Mouse (Mus musculus) olfactory bulb, adult 2 months (tissue): ENCODE measurements around the gene Snx17. TPM values are rescaled to one million over a fixed set of nuclear protein-coding genes. Genes with fewer than 3 reads are reported as not detected.

Experiments used
- H3K27ac ChIP-seq: fragments of 200-500 bp; 2 replicates; pipeline ENCODE4 v1.5.1; 2012; ENCODE audit warnings: low read depth, low read length; ENCODE audit not compliant: insufficient read depth
- H3K4me1 ChIP-seq: fragments of 200-500 bp; 2 replicates; pipeline ENCODE4 v1.6.1; 2012; ENCODE audit warnings: low read length; ENCODE audit not compliant: control insufficient read depth, insufficient read depth
- H3K4me3 ChIP-seq: fragments of 200-500 bp; 2 replicates; pipeline ENCODE4 v1.5.1; 2012; ENCODE audit warnings: mild to moderate bottlenecking, low read depth, low read length, moderate library complexity; ENCODE audit not compliant: insufficient read depth
- CTCF ChIP-seq: fragments of 200-500 bp; IDR thresholded peaks from 2 replicates; pipeline ENCODE4 v1.5.1; 2012; ENCODE audit warnings: low read depth, mild to moderate bottlenecking, low read length, moderate library complexity; ENCODE audit not compliant: insufficient read depth
- POLR2A ChIP-seq: fragments of 200-500 bp; IDR thresholded peaks from 2 replicates; pipeline ENCODE4 v1.6.1; 2012; ENCODE audit warnings: mild to moderate bottlenecking, low read depth, low read length, moderate library complexity; ENCODE audit not compliant: insufficient read depth
- WGBS: fragments of 180-500 bp; shearing (Covaris S2); methylation state at CpG from one replicate; pipeline ENCODE4 v1.1.7; 2018; 5-methylcytosine and 5-hydroxymethylcytosine counted together
- polyA plus RNA-seq: library from polyadenylated mRNA; stranded (reverse); fragments of >200 nt; gene quantifications from 2 replicates; pipeline ENCODE4 v1.2.4, GENCODE M21; 2012; ENCODE audit warnings: low replicate concordance; ENCODE audit not compliant: missing spikeins, insufficient read depth, insufficient read length

Gene Snx17
- polyA plus RNA-seq, 1 experiment, result not detected

- H3K4me3 ChIP-seq, result peak within 1 kb of the TSS; percentile 70
- H3K4me1 ChIP-seq, result 0 out of 2 replicates have a peak, but pooled peaks cover 3% of the 10 kb centered on the region
- TF ChIP-seq CTCF (no peak), POLR2A (peak; percentile 75; the same call in 1 of the 2 replicates)
- H3K27ac ChIP-seq, result peak within 1 kb of the TSS; percentile 88
- under 1% methylated on average over 59 of the region's 59 CpGs for WGBS
Observed at GRCm38 (mm10) chr5:31179766-31180630, 13.0 kb upstream of the Snx17 start, which contains the start of the genes Gm29609 and Gtf3c2. Gene Gm29609, minus strand, starts transcription at chr5:31179911. Gene Gtf3c2, minus strand, starts transcription at chr5:31180144.

- no peak overlapping the region for H3K4me3 ChIP-seq
- TF ChIP-seq CTCF (no peak), POLR2A (no peak)
- H3K4me1 ChIP-seq, result 0 out of 2 replicates have a peak, but pooled peaks cover 3% of the 10 kb centered on the region
- H3K27ac ChIP-seq, result no peak overlapping the region
- WGBS, result 94% methylated on average over 9 of the region's 9 CpGs
Observed at GRCm38 (mm10) chr5:31181183-31181770, 11.8 kb upstream of the Snx17 start.

- Histone ChIP-seq H3K4me1 (0 out of 2 replicates have a peak, but pooled peaks cover 3% of the 10 kb centered on the region), H3K27ac (no peak overlapping the region), H3K4me3 (no peak overlapping the region)
- TF ChIP-seq CTCF, result no peak
- TF ChIP-seq POLR2A, result no peak
- WGBS, result 61% methylated on average over 4 of the region's 4 CpGs
Observed at GRCm38 (mm10) chr5:31183678-31184077, 9.3 kb upstream of the Snx17 start.

DNA sequence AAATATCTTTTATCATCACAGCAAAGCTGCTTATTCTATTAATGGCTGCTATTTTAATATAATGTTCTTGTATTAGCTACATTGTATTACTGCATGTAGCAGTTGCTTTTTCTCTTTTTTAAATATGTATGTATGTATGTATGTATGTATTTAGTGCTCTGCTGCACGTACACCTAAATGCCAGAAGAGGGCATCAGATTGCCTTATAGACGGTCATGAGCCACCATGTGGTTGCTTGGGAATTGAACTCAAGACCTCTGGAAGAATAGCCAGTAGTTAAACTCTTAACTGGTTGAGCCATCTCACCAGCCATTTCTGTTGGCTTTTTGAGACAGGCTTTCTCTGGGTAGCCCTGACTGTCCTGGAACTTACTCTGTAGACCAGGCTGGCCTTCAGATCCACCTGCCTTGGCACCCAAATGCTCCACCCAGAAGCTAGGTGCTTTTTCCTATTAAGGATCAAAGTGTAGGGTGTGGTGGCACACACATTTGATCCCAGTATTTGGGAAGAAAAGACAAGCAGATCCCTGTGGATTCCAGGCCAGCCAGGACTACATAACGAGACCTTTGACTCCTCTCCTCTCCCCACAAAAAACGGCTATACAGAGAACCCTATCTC is 4.7 kb upstream of the Snx17 start:
- TF ChIP-seq CTCF, result no peak
- TF ChIP-seq POLR2A, result no peak
- Histone ChIP-seq H3K4me1 (peaks cover 7% of the 10 kb centered on the region), H3K4me3 (no peak overlapping the region), H3K27ac (no peak overlapping the region)
- WGBS, result 73% methylated on average over 4 of the region's 4 CpGs

DNA sequence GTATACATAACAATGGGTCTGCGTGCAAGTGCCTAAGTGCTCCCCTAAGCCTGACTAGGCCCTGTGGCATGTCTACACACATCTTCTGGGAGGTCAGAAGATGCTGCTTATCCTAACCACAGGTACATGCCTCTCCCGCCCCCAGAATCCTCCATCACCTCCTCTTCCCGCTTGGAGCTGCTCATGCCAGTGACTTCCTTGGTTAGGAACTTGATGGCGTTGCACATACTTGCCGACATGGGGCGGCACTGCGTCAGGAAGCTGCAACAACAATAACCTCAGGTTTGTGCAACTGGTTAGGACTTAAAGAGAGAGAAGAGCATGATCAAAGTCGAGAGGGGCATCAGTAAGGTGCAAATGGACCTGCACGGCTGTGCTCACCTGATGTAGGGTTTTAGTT is 2.8 kb upstream of the Snx17 start:
- no peak overlapping the region for H3K4me3 ChIP-seq
- TF ChIP-seq POLR2A (no peak), CTCF (no peak)
- no peak overlapping the region for H3K27ac ChIP-seq
- WGBS, result 90% methylated on average over 9 of the region's 9 CpGs
- peaks cover 7% of the 10 kb centered on the region for H3K4me1 ChIP-seq

DNA sequence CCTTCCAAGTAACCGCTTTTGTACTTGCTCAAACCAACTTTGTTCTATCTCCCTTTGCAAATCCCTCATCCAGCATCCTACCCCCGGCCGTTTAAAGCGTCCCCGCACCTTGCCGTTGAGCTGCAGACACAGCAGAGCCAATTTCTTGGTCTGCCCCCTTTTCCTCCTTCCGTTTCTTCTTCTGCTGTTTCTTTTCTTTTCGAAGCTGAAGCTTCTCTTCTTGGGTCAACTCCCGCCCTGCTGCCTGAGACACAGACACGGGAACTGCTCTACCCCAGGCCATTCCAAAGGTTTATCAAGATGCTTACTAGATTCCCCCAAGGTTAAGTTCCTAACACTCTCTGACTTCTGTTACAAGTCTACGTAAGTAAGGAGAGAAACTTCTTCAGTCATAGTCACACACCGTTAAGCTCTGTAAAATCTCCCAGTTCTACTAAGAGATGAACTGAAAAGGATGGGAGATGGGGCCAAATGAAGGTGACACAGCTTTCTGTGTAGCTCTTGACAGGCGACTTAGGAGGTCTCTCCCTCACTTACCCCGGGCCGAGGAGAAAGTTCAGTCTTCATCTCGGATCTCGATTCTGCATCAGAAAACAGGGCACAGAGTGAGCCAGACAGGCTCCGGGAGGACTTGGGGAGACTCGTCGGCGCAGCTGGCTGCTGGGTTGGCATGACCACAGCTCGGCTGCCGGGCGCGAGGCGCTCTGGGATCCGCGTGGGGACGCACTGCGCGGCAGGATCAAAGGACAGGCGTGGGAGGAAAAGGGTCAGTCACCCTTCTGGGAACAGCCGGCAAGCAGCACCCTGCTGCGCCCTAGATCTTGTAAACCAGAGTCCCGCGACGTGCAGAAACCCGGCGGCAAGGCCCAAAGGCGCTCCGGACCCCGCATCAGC is 735 bp upstream of the Snx17 start:
- TF ChIP-seq CTCF, result no peak
- TF ChIP-seq POLR2A, result no peak
- H3K4me3 ChIP-seq, result peak overlapping the region; percentile 91
- H3K27ac ChIP-seq, result peak overlapping the region; percentile 66
- peaks cover 7% of the 10 kb centered on the region for H3K4me1 ChIP-seq
- WGBS, result 11% methylated on average over 42 of the region's 42 CpGs

- Histone ChIP-seq H3K4me3 (peak overlapping the region; percentile 91), H3K27ac (peak overlapping the region; percentile 82), H3K4me1 (peaks cover 7% of the 10 kb centered on the region)
- TF ChIP-seq POLR2A, result no peak
- TF ChIP-seq CTCF, result no peak
- WGBS, result 10% methylated on average over 25 of the region's 25 CpGs
Observed at GRCm38 (mm10) chr5:31193631-31194281, 729 bp downstream of the Snx17 start.
